Mouse (Mus musculus) induced T-regulatory cell, adult 2 months (primary cell): Measurements from ENCODE around the gene Cdca7.

ENCODE experiments used
- DNase-seq: peaks from one replicate; pipeline ENCODE4 v3.0.0-alpha.2; 2012; ENCODE audit warnings: low read depth

Cdca7 gene

DNA sequence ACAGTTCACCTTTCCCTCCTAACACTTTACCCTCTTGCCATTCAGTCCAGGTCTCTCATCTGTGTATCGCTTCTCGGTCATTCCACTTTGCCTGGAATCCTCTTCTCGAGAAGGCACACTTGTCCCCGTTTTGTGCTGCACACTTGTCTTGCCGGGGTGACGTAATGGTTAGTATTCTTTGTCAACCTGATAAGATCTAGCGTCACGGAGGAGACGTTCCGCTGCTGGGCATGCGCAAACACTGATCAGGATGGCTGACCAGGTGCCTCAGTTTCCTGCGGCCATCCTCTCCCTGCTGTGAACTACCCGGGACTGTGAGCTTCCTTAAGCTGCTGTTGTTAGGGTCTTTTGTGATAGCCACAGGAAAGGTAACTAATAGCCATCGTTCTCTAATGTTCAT is 17.1 kb downstream of the Cdca7 start:
- DNase-seq, result peak; percentile 72

DNA sequence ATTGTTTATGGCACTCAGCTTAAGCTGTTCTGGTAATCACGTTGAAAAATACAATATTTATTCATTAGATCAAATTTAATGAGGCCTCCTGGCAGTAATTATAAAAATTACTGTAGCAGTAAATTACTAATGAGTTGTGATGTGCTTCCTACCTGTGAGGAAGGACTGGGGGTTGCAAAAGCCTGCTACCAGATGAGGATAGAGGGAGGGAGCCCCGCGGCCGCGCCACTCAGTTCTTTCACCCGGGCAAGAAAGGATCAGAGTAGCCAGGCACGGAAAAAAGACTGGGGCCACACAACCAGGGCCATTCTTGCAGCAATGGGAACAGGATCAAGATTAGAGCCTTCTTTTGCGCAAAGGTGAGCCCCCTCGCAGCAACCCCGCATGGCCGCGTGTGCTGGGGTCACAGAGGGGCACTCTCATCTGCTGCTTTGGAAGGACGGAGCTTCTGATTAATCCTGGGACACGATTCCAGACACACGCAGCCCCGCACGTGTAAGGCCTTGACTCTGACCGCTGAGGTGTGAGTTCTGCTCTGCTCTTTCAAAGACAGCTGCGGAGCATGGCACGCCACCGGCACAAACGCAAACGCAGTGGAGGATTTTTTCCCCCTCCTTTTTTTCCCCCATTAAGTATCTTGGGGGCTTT is 23.2 kb downstream of the Cdca7 start:
- no peak for DNase-seq

DNA sequence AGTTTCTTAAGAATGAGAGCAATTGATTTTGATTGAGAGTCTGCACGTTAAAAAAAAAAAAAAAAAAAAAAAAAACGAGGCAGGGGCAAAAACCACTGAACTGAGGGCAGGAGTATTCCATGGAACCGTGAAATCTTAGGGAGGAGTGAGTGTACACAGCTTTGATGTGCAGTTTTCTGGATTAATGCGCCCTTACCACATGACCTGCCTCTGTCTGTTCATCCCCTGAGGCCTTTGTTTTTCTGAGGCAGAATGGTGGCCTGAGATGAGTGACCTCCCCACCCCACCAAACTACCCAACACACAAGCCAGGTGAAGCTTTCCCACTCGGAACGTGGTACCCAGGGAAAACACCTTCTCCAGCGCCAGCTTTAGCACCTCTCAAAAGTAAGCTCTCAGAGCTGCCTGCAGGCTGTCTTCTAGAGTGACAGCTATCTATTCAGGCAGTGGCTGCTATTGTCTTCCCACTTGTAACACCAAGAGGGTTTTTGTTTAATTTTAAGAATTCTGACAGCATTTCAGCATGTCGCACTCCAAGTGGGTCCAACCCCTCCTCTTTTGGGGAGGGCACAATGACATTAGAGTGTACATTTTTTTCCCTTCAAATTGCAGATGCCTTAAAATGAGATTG is 23.9 kb downstream of the Cdca7 start:
- no peak for DNase-seq

DNA sequence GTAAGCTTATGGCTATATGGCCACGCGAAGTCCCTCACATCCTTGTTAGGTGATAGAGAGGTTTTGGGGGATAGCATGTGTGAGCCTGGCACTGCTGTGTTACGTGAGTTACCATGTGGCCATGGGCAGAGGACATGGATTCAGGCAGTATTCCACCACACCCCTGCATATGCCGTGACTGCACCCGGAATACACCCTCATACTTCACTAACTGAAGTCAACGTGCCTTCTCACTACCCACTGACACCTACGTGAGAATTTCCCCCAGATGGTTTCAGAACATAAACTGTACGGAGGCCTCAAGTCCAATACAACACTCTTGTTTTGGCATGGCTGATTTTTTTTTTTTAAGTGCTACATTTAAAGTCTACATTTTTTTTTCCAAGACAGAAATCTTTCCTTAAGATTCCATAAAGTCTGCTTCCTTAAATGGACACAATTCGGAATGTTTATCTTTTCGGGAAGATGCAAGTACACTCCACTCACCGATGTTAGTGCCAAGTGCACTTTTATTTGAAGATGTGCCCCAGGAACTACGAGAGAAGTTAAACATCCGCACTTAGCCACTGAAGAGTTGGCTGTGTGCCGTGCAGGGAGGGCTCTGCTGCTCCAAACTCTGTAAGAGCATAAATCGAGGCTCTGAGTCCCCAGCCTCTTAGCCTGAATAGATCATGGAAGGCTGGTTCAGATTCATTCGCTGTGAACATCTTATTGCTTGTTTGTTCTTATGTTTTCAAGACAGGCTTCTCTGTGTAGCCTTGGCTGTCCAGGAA is 26.3 kb downstream of the Cdca7 start:
- no peak for DNase-seq

DNA sequence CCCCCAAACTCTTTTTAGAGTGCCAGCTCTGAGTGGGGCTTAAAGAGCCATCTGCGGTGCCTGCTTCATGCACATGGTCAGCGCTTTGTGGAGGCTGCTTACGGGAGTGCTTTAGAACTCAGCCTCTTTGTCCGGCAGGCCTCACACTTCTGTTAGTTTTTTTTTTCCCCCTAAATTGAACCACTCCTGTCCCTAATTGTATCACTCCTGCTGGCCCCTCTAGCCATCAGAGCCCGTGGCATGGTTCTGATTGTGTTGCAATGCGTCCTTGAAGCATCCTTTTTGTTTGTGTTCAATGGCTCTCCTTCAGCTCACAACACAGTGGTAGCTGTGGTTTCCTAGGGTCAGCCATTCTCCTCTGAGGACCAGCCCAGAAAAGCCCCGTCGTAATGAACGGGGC is 27.7 kb downstream of the Cdca7 start:
- DNase-seq, result no peak

DNA sequence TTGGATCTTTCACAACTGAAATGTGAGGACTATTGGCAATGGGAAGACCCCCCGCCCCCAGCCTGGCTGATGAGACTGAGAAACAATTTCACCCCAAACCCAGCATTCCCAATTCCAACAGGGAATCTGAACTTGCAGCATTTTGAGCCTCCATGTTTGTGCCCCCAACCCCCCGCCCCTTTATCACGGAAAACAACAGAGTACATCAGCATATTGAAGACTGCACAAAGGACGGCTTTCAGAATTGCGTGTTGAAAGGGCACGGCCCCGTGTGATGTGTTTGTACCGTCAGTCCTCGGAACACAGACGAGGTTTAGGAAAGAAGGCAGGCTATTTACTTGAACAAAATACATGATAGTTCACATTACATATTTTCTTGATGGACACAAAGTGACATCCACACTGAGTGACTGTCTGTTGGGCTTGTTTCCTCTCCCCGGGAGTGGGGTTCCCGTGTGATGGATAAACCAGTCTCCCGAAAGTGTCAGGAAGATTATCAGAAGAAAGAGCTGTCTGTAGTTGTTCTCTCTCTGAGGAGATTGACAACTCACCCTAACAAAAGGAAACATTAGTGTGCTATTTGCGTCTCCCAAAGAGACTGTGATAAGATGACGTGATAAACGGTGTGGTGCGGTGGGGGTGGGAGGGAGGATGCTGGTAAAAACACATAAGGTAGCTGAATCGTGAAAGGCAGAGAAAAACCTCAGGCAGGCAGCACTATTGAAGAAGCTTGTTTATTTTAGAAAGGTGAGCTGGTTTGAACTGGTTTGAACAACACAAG is 32.1 kb downstream of the Cdca7 start:
- peak; percentile 29 for DNase-seq

DNA sequence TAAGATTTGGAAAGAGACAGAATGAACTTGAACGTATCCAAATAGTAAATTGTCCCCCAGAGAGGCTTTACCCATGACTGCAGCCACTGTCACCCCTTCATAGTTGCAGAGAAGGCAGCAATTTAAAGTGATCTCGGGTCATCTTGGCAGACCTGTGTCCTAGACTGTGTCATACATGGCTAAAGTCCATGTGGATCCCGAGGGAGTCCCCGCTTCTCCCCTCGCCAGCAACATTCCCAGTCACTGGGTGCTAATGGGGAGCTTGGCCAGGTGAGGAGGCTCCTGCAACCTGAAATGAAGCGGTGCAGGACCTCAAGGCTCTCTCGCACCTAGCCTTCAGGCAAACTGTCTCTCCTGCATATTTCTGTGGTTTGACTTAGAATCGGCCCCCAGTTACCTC is 32.9 kb downstream of the Cdca7 start:
- DNase-seq, result no peak

DNA sequence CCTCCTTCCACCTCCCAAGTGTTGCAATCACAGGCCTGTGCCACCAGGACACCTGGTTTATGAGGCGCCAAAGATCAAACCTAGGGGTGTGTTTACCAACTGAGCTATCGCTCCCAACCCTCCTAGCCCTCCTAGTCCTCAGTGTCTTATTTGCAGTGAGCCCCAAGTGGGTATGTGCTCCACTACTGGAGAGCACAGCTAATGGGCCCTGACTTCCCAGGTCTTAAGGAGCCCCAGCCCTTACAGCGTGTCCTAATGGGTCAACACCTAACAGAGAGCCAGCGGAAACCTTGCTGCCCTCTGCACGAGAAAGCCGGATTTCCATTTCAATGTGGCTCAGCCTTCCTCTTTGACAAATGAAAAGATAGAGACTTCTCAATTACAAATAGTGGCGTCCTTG is 39.6 kb downstream of the Cdca7 start:
- DNase-seq, result no peak

DNA sequence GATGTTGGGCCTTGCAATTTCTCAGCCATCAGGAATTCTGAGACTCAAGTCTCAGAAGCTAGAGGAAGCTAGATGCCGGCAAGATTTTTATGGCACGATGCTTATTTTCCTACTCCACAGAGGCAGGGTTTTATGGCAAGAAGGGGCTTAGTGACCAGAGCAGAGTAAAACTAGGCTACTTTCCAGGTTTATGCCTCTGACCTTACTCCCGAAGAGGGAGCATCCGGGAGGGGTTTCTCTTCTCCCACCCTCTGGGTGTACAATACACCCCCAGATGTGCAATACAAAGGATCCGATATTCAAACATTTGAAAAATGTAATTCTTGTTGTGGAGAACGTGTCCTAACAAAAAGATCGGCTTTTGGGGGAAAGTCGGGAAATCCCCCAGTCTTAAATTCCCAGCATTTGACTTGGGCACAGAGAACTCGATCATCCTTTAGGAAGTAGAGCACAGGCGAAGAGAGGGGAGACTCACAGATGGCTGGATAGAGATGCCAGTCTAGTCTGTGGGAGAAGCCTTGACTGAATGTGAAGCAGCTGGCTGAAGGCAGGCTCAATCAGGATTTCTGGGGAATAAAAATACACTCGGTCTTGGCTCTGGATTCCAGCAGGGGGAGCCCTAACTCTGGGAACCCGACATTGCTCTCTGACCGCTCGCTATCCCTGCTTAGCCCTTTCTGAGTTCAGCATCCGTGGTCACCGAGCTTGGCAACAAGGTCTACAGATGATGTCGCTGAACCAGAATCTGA is 40.2 kb downstream of the Cdca7 start:
- peak; percentile 34 for DNase-seq

DNA sequence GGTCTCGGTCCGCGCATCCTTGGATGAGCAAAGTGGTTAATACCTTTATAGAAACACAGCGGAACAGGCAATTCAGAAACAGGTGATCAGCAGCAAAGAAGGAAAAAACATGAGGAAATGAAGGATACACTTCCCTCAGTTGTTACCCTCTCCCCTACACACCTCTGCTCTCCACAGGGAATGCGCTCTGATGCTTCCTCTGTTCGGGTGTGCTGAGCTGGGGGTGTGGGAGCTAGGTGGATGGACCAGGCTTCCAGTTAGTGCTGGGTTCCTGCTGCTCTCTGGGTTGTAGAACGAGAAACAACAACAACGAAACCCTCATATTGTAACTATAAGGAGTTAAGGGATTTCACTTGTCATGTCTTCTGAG is 40.7 kb downstream of the Cdca7 start:
- no peak for DNase-seq

DNA sequence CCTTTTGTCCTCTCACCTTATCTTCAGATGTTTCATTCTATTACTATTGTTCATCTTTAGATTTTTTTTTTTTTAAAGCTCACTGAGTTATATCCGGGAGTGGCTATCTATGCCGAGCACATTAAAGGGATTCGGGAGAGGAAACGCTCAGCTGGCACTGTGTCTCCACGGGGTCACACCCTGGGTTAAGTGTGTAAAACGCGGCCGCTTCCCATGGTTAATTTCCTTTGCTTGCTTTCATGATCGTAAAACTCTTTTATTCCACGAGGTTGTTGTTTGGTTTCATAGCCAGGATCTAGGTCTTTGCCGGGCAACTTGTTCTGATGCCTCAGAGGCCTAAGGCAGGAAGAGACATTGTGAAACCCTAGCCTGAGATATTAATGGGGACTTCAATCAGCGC is 48.1 kb downstream of the Cdca7 start:
- DNase-seq, result no peak

DNA sequence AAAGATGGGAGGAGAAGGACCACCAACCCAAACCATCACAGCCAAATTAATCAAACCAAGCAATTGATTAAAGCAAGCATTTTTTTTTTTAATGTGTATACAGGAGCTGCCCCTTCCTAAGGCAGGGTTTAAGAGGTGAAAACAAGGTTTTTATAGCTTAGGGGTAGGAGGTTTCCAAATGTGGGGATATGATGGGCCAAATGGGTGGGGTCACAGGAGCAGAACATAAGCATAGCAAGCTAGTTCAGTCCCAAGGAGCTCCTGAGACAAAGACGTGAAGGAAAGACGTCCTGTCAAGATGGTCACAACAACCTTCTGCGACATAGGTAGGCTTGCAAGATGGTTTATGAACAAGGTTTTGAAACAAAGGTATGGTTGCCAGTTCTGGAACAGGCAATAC is 49.6 kb downstream of the Cdca7 start:
- no peak for DNase-seq

DNA sequence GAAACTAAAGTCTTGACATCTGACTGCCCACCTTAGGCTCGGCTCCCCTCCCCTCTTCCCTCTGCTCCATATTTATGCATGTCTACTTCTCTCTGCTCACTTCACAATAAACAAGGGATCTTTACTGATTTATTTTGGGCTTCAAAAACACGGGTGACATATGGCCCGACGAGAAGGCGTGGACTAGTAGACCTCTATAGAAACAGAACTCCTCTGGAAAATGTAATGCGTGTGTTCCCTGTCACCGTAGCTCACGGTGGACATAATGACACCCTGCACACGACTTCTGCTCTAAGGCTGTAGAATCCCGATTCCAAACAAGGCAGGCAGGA is 53.0 kb downstream of the Cdca7 start:
- DNase-seq, result no peak

DNA sequence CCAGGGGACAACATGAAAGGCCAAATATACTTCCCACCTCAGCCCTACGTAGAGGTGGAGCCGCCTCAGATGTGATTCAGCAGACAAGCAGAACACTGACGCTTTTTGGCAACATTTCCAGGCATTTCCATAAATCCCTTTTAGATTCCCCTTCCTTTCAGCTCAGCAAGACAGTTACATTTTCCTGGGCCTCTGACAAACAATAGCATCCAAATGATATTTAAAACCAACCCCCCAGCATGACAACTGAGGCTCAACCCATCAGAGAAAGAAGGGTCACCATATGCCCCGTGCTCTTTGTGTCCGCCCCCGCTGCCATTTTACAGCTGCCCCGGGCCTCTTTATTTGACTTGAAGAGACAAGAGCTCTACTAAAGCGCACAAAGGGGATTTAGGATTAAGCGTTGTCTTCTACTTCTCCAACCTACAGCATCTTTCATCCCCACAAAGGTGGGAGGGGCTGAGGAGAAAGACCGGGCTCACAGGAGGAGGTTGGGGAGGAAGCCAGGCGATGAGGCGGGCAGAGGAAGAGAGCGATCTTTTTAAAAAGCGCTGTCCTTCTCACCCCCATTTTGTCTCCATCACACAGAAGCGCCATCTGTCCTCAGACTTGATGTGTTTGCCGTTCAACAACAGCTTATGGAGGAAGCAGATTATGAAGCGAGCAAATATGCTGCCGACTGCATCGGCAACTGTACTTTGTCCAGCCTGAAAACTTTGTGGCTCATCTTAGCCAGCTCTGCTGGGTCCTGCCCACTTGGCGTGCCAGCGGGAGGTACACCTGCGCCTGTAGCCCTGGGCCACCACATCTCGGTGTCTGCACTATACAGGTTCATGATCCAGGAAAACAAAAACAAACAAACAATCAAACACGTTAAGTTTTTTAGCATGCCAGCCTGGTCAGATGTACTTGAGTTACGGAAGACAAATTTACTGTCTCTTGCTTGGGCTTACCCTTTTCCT is 53.7 kb downstream of the Cdca7 start:
- DNase-seq, result no peak

DNA sequence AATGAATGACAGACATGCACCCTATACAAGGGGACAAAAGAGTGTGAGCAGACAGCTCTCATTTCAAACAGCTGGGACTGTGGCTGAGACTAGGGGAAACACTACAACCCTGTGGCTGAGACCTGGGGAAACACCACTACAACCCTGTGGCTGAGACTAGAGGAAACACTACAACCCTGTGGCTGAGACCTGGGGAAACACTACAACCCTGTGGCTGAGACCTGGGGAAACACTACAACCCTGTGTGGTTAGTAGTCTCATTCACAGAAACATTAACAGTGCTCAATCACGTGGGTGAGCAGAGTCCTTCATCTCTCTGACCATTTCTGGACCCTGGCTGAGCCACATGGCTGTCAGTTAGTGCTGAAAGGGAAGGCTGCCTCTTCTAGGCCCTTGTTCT is 59.9 kb downstream of the Cdca7 start:
- peak; percentile 26 for DNase-seq
